Mouse (Mus musculus): ENCODE data around the gene Slc7a7. TPM values are rescaled to one million over a fixed set of nuclear protein-coding genes. Genes with fewer than 3 reads are reported as not detected.
A peak's percentile ranks its signal among the peaks of the same experiment; 100 is the strongest.

Gene Slc7a7
- polyA plus RNA-seq, 2 experiments from 2014 or later = 0.54 to 1.1 TPM

- ATAC-seq = peak; percentile 32
Observed at GRCm38 (mm10) chr14:54412629-54413170, 4.9 kb downstream of the Slc7a7 start.

GRCm38 (mm10) chr14:54412000-54412576 is 5.5 kb downstream of the Slc7a7 start:
- ATAC-seq = no peak

- no peak for ATAC-seq
Observed at GRCm38 (mm10) chr14:54409980-54410810, 7.4 kb downstream of the Slc7a7 start.

DNA sequence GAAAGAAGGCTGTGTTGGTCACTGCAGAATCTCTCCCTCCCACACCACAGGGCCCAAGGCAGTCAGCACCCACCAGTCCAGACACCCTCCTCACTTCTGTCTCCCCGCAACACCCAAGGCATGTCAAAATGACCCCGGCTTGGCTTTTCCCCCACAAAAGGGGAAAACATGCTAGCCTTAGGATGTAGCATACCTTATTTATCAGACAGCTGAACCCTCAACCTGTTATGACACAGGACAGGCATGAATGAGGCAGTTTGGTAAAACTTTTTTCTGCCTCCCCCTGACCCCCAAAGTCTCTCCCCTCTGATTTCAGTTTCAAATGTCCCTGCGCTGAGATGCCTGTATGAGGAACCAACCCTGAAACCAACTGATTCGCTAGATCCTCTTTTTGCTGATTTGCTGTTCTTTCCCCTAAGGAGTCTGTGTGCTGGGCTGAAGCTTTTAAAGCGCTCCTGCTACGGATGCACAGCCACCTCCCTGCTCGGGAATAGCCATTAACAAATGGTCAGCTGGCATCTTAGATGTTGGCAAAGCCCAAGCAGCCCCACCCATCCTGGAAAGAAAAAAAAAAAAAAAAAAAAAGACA is 8.4 kb downstream of the Slc7a7 start:
- ATAC-seq = no peak

DNA sequence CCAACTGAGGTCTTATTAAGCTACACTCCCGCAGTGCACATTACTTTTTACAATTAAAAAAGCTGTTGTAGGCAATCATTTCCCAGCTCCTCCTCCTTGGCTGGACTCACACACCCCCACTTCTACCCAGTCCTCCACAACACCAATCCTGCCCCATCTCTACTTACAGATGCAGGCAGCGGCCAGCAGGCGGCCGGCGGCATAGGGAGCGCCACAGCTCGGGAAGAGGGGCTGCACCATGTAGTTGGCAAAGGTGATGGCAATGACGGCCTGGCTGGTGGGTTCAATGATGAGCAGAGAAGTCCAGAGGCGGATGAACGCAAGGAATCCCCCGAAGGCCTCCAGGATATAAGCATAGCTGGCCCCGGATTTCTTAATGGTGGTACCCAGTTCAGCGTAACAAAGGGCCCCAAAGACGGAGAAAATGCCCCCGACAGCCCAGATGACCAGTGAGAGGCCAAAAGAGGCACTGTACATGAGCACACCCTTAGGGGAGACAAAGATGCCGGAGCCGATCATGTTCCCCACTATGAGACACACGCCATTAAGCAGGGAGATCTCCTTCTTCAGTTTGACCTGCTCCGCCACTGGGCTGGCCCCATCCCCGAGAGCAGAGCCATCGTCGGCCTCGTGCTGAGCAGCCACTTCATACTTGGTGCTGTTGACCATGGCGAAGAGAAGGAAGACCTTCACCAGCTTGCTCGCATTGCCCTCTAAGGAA is 9.1 kb downstream of the Slc7a7 start:
- ATAC-seq = no peak

DNA sequence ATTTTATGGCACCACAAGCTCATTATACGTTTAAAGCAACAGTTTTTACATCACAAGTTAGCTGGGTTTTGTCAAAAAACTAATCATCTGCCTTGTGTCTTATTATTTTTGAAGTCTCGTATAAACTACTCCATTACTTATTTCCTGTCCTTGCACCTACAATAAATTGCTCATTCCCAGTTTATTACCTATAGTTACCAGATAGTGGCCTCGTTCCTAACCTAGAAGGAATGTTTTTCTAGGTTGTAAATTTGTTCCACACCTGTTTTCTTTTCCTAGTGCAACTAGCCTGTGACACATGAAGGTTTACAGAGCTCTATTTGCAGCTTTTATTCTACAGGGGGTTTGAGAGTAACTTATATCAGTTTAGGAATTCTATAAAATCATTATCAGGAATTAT is 15.9 kb downstream of the Slc7a7 start:
- ATAC-seq = no peak

DNA sequence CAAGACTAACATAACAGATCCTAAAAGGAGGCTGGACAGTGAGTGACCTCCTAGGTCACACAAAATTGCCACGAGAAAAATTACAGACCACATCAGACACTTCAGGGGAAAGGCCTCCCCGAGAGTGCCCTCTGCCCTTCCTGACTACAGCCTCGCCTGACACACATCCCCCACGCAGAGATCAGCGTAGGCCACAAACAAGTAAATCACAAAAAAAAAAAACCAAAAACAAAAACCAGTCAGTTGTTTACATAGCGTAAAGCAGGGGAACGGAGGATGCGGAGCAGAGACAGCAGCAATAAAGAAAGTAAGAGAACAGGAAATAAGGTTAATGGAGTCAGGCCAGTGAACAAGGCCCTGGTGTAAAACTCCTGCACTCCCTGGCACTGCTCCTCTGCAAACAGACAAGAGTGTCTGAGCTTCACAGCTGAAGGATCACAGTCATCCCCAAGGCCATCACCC is 18.6 kb downstream of the Slc7a7 start:
- ATAC-seq = peak; percentile 83

DNA sequence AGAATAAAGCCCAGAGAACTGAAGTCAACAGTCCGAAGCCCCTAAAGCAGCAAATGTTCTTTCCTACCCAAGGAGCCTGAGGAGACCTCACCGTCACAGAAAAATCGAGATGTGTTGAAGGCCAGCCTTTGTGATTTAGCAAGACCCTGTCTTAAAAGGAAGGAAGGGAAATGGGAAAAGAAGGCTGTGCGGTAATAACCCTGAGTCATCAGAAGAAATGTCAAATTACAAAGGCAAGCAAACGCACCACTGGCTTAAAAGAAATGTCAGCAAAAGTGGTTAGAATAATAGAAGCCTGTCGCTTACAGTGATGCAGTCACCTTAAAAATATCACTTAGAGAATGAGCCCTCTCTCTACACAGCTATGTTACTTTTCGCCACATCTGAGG is 19.1 kb downstream of the Slc7a7 start:
- ATAC-seq = peak; percentile 35

DNA sequence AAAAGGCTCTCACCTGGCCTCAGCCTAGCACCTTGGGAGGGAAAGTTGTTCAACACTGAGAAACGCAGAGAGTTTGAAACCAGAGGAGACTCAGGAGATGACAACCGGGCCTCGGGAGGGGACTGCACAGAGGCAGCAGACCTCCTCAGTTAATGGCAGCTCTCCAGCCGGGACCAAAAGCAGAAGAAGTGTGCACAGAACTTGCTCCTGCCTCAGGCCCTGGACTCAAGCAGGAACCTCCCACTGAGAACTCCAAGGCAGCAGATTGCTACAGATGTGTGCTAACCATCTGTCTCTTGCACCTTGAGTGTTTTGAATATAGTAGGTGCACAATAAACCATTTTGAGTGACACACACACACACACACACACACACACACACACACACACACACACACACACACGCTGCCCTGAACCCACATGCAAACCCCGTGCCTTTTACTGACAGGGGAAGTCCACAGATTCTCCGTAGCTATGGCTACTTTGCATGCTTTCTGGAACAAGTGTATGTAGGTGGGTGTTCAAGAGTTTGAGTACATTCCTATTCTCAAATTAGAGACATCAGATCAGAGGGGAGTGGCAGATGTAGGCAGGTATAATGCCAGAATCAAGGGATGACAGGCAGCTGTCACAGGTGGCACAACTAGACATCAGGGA is 19.6 kb downstream of the Slc7a7 start:
- ATAC-seq = peak; percentile 38

DNA sequence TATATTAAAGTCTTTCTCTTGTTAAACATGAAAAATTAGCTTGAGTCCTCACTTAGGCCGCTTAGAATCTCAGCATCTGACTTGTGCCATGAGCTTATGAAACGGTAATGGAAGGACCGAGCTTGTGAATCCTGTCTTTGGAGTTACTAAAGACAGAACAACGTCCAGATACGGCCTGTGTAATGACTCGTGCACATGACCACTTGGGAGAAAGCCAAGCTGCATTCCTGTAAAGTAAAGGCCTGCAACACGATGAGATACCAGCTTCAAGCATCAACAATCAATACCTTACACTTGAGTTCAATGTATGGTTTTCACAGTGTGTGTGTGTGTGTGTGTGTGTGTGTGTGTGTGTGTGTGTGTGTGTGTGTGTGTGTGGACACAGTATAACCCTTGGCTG is 20.9 kb downstream of the Slc7a7 start:
- ATAC-seq = no peak

- ATAC-seq = no peak
Observed at GRCm38 (mm10) chr14:54394309-54394708, 23.3 kb downstream of the Slc7a7 start.

- ATAC-seq = no peak
Observed at GRCm38 (mm10) chr14:54393794-54394193, 23.8 kb downstream of the Slc7a7 start.

GRCm38 (mm10) chr14:54390843-54391242 is 26.7 kb downstream of the Slc7a7 start:
- no peak for ATAC-seq

GRCm38 (mm10) chr14:54387546-54387945 is 30.0 kb downstream of the Slc7a7 start:
- ATAC-seq = no peak

DNA sequence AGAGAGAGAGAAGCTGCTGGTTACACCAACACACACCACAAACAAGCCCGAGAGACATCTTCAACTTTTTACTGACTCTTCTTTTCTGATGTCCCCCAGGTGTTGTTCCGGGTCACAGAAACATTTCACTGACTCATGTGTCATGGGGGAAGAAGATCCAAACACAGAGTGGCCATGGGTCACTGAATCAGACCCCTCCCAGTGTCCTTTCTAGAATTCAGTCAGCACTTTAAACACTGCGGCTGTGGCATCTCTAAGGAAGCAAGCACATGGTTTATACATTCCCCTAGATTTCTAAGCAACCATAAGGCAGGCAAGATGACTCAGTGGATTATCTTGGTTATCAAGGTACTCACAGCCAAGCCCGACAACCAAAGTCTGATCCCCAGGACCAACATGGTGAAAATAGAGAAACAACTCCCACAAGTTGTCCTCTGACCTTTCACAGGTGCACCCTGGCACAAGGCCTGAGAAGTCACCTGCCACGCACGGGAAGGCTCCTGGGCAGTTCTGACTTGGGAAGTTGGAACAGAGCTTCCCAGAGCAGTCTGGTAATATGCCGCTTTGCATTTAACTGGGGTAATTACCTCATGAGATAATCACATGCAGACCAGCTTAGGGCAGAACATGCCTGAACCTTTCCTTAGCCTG is 31.5 kb downstream of the Slc7a7 start:
- ATAC-seq = no peak

GRCm38 (mm10) chr14:54384396-54384795 is 33.2 kb downstream of the Slc7a7 start:
- ATAC-seq = no peak

DNA sequence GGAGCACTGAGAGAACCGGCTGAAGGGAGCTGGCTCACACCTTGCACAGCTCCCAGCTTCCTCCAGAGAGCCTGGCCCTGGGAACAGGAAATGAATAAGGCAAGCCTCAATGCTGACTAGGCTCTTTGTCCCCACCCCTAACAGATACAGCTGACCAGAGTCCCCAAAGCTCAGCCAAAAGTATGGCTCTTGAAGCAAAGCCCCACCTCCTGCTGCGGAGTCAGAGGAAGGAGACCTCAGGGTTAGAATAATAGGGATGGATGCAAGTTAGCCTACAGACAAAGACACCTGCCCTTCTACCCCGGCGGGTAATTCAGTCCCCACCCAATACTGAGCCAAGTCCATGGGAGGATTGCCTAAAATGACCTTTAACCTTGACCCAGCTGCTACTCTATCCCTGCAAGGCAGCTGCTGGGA is 34.2 kb downstream of the Slc7a7 start:
- ATAC-seq = no peak

DNA sequence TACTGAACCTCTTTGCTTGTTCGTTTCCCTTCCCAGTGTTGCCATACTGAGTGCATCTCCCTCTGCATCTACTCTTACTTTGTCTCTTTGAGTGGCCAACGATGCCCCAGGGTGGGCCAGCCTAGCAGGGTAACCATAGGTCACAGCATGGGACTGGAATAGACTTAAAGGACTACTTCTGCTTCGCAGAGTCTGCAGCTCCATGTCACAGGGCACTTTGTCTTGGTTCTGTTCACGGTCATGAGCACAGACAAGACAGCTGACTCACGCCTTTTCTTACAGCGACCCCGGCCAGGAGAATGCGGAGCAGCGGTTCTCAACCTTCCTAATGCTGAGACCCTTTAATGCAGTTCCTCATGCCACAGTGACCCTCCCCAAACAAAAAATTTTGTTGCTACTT is 34.9 kb downstream of the Slc7a7 start:
- ATAC-seq = no peak

GRCm38 (mm10) chr14:54381816-54382215 is 35.8 kb downstream of the Slc7a7 start:
- no peak for ATAC-seq

DNA sequence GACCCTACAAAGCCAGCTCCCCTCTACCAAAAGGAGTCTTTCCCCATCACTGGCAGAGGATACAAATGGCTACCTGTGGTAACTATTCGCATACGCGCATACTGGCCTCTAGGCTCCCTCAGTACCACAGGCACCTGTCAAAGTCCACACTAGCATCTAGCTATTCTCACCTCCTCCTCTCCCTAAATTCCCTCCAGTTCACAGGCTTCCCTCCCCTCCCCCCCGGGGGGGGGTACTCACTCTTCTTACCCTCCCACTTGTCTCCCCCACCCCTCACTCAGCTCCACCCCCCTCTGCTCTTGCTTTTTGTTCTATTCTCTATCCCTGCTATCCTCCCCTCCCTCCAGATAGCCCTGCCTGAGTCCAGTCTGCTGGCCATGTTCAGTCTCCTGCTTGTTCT is 37.0 kb downstream of the Slc7a7 start:
- ATAC-seq = no peak

DNA sequence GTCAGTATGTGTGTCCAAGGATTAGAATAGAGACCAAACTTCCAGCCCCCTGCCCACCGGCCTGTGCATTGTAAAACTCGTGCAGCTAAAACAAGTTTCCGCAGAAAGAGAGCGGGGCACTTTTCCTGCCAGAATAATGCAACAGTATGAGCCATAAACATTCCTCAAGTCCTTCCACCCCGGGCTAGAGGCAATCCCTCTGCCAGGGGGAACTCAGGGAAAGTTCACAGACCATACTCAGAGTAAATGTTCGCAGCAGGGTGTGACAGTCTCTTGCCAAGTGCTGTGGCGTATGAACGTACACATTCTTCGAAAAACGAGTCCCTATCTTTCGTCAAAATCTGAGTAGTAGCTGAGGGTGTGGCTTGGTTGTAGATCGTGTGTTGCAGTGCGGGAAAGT is 38.0 kb downstream of the Slc7a7 start:
- no peak for ATAC-seq

DNA sequence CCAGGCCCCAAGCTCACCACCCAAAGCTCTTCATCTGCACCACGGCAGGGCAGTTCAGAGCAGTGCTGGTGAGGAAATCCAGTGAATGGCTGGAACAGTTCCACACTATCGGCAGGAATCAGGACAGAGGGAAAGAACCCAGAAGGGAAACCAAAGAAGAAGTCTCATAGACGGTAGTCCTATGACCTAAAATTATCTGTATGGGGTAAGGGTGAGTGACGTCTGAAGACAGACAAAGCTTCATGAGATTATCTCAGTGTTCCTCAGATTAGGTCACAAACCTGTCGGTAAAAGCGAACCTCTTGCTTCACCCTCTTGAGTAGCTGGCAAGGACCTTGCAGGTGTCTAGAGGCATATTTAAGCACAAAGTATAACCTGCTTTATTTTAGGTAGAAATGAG is 40.4 kb downstream of the Slc7a7 start:
- no peak for ATAC-seq
